Mouse (Mus musculus): Measurements from ENCODE around the gene Klhl35. TPM values are rescaled to one million over a fixed set of nuclear protein-coding genes. Genes with fewer than 3 reads are reported as not detected.
"Not testable (repeated sequence)": the region's sequence is repeated elsewhere in the genome, so short reads cannot be mapped to it uniquely, and the experiment has no call there.

Gene Klhl35
- total RNA-seq, 2 experiments from 2014 or later: not detected

- no peak for ATAC-seq (replicated peaks; ENCODE audit: low FRiP score, poor library complexity, severe bottlenecking)
Observed at GRCm38 (mm10) chr7:99483924-99484319, 18.1 kb downstream of the Klhl35 start.

- no peak for ATAC-seq (replicated peaks; ENCODE audit: low FRiP score, poor library complexity, severe bottlenecking)
Observed at GRCm38 (mm10) chr7:99484679-99485078, 18.9 kb downstream of the Klhl35 start.

- ATAC-seq (replicated peaks; ENCODE audit: low FRiP score, poor library complexity, severe bottlenecking): no peak
Observed at GRCm38 (mm10) chr7:99489708-99490107, 23.9 kb downstream of the Klhl35 start.

- no peak for ATAC-seq (replicated peaks; ENCODE audit: low FRiP score, poor library complexity, severe bottlenecking)
Observed at GRCm38 (mm10) chr7:99499128-99499527, 33.3 kb downstream of the Klhl35 start.

GRCm38 (mm10) chr7:99500201-99500600 is 34.4 kb downstream of the Klhl35 start:
- peak; percentile 91 for ATAC-seq (replicated peaks; ENCODE audit: low FRiP score, poor library complexity, severe bottlenecking)

GRCm38 (mm10) chr7:99500655-99501054 is 34.9 kb downstream of the Klhl35 start:
- ATAC-seq (replicated peaks; ENCODE audit: low FRiP score, poor library complexity, severe bottlenecking): peak; percentile 73

GRCm38 (mm10) chr7:99501148-99501547 is 35.3 kb downstream of the Klhl35 start:
- ATAC-seq (replicated peaks; ENCODE audit: low FRiP score, poor library complexity, severe bottlenecking): peak; percentile 67

- no peak for ATAC-seq (replicated peaks; ENCODE audit: low FRiP score, poor library complexity, severe bottlenecking)
Observed at GRCm38 (mm10) chr7:99504556-99504955, 38.8 kb downstream of the Klhl35 start.

GRCm38 (mm10) chr7:99508187-99508586 is 42.4 kb downstream of the Klhl35 start:
- not testable (repeated sequence) for ATAC-seq (replicated peaks; ENCODE audit: low FRiP score, poor library complexity, severe bottlenecking)

GRCm38 (mm10) chr7:99510087-99510501 is 44.3 kb downstream of the Klhl35 start:
- ATAC-seq (replicated peaks; ENCODE audit: low FRiP score, poor library complexity, severe bottlenecking): no peak

- ATAC-seq (replicated peaks; ENCODE audit: low FRiP score, poor library complexity, severe bottlenecking): peak; percentile 37; the same call in 1 of the 2 replicates
Observed at GRCm38 (mm10) chr7:99516092-99516813, 50.4 kb downstream of the Klhl35 start.

- peak; percentile 92 for ATAC-seq (replicated peaks; ENCODE audit: low FRiP score, poor library complexity, severe bottlenecking)
Observed at GRCm38 (mm10) chr7:99516814-99517157, 51.0 kb downstream of the Klhl35 start.

- ATAC-seq (replicated peaks; ENCODE audit: low FRiP score, poor library complexity, severe bottlenecking): no peak
Observed at GRCm38 (mm10) chr7:99518954-99519644, 53.3 kb downstream of the Klhl35 start.

- no peak for ATAC-seq (replicated peaks; ENCODE audit: low FRiP score, poor library complexity, severe bottlenecking)
Observed at GRCm38 (mm10) chr7:99523121-99523520, 57.3 kb downstream of the Klhl35 start.

Other genes with a start within 250 kb of the Klhl35 start
- gene Mogat2, start 227.4 kb upstream of the Klhl35 start, total RNA-seq (2015; ENCODE audit: low replicate concordance): 1.7 and 8.2 TPM in 2 replicates
- 3.0 and 3.6 TPM in 2 replicates for gene Mogat2, start 227.4 kb upstream of the Klhl35 start, total RNA-seq (2017; ENCODE audit: low replicate concordance)
- 0.19 TPM in 1 of 2 replicates, not detected in the other for gene Map6, start 198.6 kb upstream of the Klhl35 start, total RNA-seq (2015; ENCODE audit: low replicate concordance)
- gene Map6, start 198.6 kb upstream of the Klhl35 start, total RNA-seq (2017; ENCODE audit: low replicate concordance): 0.34 TPM in 1 of 2 replicates, not detected in the other
- not detected in 2 replicates for gene Serpinh1, start 112.8 kb upstream of the Klhl35 start, total RNA-seq (2015; ENCODE audit: low replicate concordance)
- 0.09 and 2.4 TPM in 2 replicates for gene Serpinh1, start 112.8 kb upstream of the Klhl35 start, total RNA-seq (2017; ENCODE audit: low replicate concordance)
- gene Gdpd5, start 84.6 kb upstream of the Klhl35 start, total RNA-seq (2015; ENCODE audit: low replicate concordance): not detected in 2 replicates
- 0.28 TPM in 1 of 2 replicates, not detected in the other for gene Gdpd5, start 84.6 kb upstream of the Klhl35 start, total RNA-seq (2017; ENCODE audit: low replicate concordance)
- 292 and 308 TPM in 2 replicates for gene Rps3, start 17.7 kb downstream of the Klhl35 start, total RNA-seq (2015; ENCODE audit: low replicate concordance)
- gene Rps3, start 17.7 kb downstream of the Klhl35 start, total RNA-seq (2017; ENCODE audit: low replicate concordance): 237 and 436 TPM in 2 replicates
- gene Arrb1, start 69.5 kb downstream of the Klhl35 start, total RNA-seq (2015; ENCODE audit: low replicate concordance): 185 and 204 TPM in 2 replicates
- gene Arrb1, start 69.5 kb downstream of the Klhl35 start, total RNA-seq (2017; ENCODE audit: low replicate concordance): 636 and 742 TPM in 2 replicates
- gene Tpbgl, start 161.1 kb downstream of the Klhl35 start, total RNA-seq (2015; ENCODE audit: low replicate concordance): not detected in 2 replicates
- gene Tpbgl, start 161.1 kb downstream of the Klhl35 start, total RNA-seq (2017; ENCODE audit: low replicate concordance): not detected in 2 replicates
- 2.3 and 3.3 TPM in 2 replicates for gene Slco2b1, start 245.3 kb downstream of the Klhl35 start, total RNA-seq (2015; ENCODE audit: low replicate concordance)
- 1.3 and 4.6 TPM in 2 replicates for gene Slco2b1, start 245.3 kb downstream of the Klhl35 start, total RNA-seq (2017; ENCODE audit: low replicate concordance)